Mouse (Mus musculus) heart, adult 2 months (tissue): ENCODE data around the gene Cd160. TPM values are rescaled to one million over a fixed set of nuclear protein-coding genes. Genes with fewer than 3 reads are reported as not detected.

Source experiments
- DNase-seq, 2 experiments: peaks; one replicate each; pipeline ENCODE4 v3.0.0; 2021
- H3K27ac ChIP-seq: fragments of 200-600 bp; 2 replicates; pipeline ENCODE4 v1.8.1; 2022
- H3K27me3 ChIP-seq: fragments of 200-500 bp; 2 replicates; pipeline ENCODE4 v1.6.1; 2012; ENCODE audit warnings: mild to moderate bottlenecking, low read length, inconsistent platforms, mixed read lengths; ENCODE audit not compliant: control insufficient read depth, insufficient read depth
- H3K36me3 ChIP-seq: fragments of 200-500 bp; 2 replicates; pipeline ENCODE4 v1.6.1; 2012; ENCODE audit warnings: low read length, inconsistent platforms; ENCODE audit not compliant: control insufficient read depth, insufficient read depth
- H3K4me1 ChIP-seq: fragments of 200-500 bp; 2 replicates; pipeline ENCODE4 v1.6.1; 2011; ENCODE audit warnings: low read length; ENCODE audit not compliant: control insufficient read depth, insufficient read depth
- H3K4me3 ChIP-seq: fragments of 200-600 bp; 2 replicates; pipeline ENCODE4 v1.8.1; 2022
- H3K79me2 ChIP-seq: fragments of 200-500 bp; replicated peaks from 2 replicates; pipeline ENCODE4 v1.6.1; 2012; ENCODE audit warnings: mild to moderate bottlenecking, inconsistent platforms, low read length, moderate library complexity, mixed read lengths; ENCODE audit not compliant: control insufficient read depth, insufficient read depth
- H3K9ac ChIP-seq: fragments of 200-500 bp; 2 replicates; pipeline ENCODE4 v1.6.1; 2012; ENCODE audit warnings: low read depth, mild to moderate bottlenecking, control low read depth, inconsistent platforms, low read length, mixed read lengths
- CTCF ChIP-seq: fragments of 200-600 bp; IDR thresholded peaks from 2 replicates; pipeline ENCODE4 v1.8.1; 2022; ENCODE audit warnings: antibody characterized with exemption, mild to moderate bottlenecking, moderate library complexity
- EP300 ChIP-seq: fragments of 200-500 bp; IDR thresholded peaks from 2 replicates; pipeline ENCODE4 v1.6.1; 2011; ENCODE audit warnings: low read depth, low read length, control low read depth; ENCODE audit not compliant: insufficient read depth
- POLR2A ChIP-seq: fragments of 200-500 bp; IDR thresholded peaks from 2 replicates; pipeline ENCODE4 v1.6.1; 2011; ENCODE audit warnings: mild to moderate bottlenecking, low read depth, low read length, control low read depth; ENCODE audit not compliant: insufficient read depth
- WGBS: fragments of 180-500 bp; shearing (Covaris S2); methylation state at CpG from one replicate; pipeline ENCODE4 v1.1.7; 2018; 5-methylcytosine and 5-hydroxymethylcytosine counted together
- intact Hi-C: fragments of 180-260 bp; cut with DNase I; formaldehyde crosslinking; loops from one replicate; pipeline ENCODE4 v1.15.1; 2025
- polyA plus RNA-seq: library from polyadenylated mRNA; depleted of rRNA; stranded (reverse); fragments of >200 nt; gene quantifications from 2 replicates; pipeline ENCODE4 v1.2.3, GENCODE M21; 2012
- total RNA-seq, 2 experiments: library from RNA; stranded (reverse); gene quantifications; 2 replicates each; pipeline ENCODE4 v1.2.3; 2021

Gene Cd160
- total and polyA plus RNA-seq, 3 experiments, result 0.06 TPM; not detected in 2

GRCm38 (mm10) chr3:96824614-96825013, 4.5 kb downstream of the Cd160 start:
- DNase-seq, result no peak
- H3K27me3 ChIP-seq, result no peaks in the 10 kb centered on the region
- intact Hi-C loops, result no loop called here
- WGBS, result 84% methylated on average over 12 of the region's 12 CpGs
- H3K36me3 ChIP-seq, result no peaks in the 10 kb centered on the region
- H3K9ac ChIP-seq, result no peak overlapping the region
- no peak overlapping the region for H3K27ac ChIP-seq
- no peak overlapping the region for H3K4me3 ChIP-seq
- H3K79me2 ChIP-seq, result no peaks in the 10 kb centered on the region
- TF ChIP-seq CTCF, result no peak
- no peak for TF ChIP-seq EP300
- no peak for TF ChIP-seq POLR2A
- H3K4me1 ChIP-seq, result no peaks in the 10 kb centered on the region

GRCm38 (mm10) chr3:96823701-96824100, 5.5 kb downstream of the Cd160 start:
- 63% methylated on average over 3 of the region's 3 CpGs for WGBS
- no peak overlapping the region for H3K4me3 ChIP-seq
- no peak overlapping the region for H3K9ac ChIP-seq
- intact Hi-C loops, result no loop called here
- no peaks in the 10 kb centered on the region for H3K36me3 ChIP-seq
- H3K4me1 ChIP-seq, result no peaks in the 10 kb centered on the region
- TF ChIP-seq POLR2A, result no peak
- no peak for TF ChIP-seq EP300
- TF ChIP-seq CTCF, result no peak
- no peak for DNase-seq
- no peak overlapping the region for H3K27ac ChIP-seq
- no peaks in the 10 kb centered on the region for H3K27me3 ChIP-seq
- no peaks in the 10 kb centered on the region for H3K79me2 ChIP-seq

- Histone ChIP-seq H3K36me3 (no peaks in the 10 kb centered on the region), H3K4me1 (no peaks in the 10 kb centered on the region), H3K27me3 (no peaks in the 10 kb centered on the region), H3K9ac (no peak overlapping the region), H3K27ac (no peak overlapping the region), H3K79me2 (no peaks in the 10 kb centered on the region), H3K4me3 (no peak overlapping the region)
- TF ChIP-seq POLR2A (no peak), EP300 (no peak), CTCF (no peak)
- no peak for DNase-seq
- intact Hi-C loops, result no loop called here
- 85% methylated on average over 4 of the region's 4 CpGs for WGBS
These were observed 7.6 kb downstream of the Cd160 start for GRCm38 (mm10) chr3:96821581-96821980.

GRCm38 (mm10) chr3:96820116-96820915, 8.8 kb downstream of the Cd160 start:
- WGBS, result 68% methylated on average over 6 of the region's 6 CpGs
- TF ChIP-seq CTCF (no peak), POLR2A (no peak), EP300 (no peak)
- Histone ChIP-seq H3K36me3 (no peaks in the 10 kb centered on the region), H3K4me3 (no peak overlapping the region), H3K27me3 (no peaks in the 10 kb centered on the region), H3K9ac (no peak overlapping the region), H3K27ac (no peak overlapping the region), H3K79me2 (no peaks in the 10 kb centered on the region), H3K4me1 (no peaks in the 10 kb centered on the region)
- intact Hi-C loops, result no loop called here
- DNase-seq, result no peak

- no peaks in the 10 kb centered on the region for H3K27me3 ChIP-seq
- no peak overlapping the region for H3K4me3 ChIP-seq
- DNase-seq, result no peak
- no peak overlapping the region for H3K27ac ChIP-seq
- H3K79me2 ChIP-seq, result no peaks in the 10 kb centered on the region
- TF ChIP-seq EP300, result no peak
- WGBS, result 67% methylated on average over 6 of the region's 6 CpGs
- H3K9ac ChIP-seq, result no peak overlapping the region
- no peaks in the 10 kb centered on the region for H3K4me1 ChIP-seq
- H3K36me3 ChIP-seq, result no peaks in the 10 kb centered on the region
- intact Hi-C loops, result loop anchor here (5.0 kb wide), 2 partner anchors 87 to 88 kb away; partner anchors contain the start of genes Gja5, Polr3c and Rnf115
These were observed 14.8 kb downstream of the Cd160 start for GRCm38 (mm10) chr3:96814342-96814741.

GRCm38 (mm10) chr3:96813591-96814244, 15.4 kb downstream of the Cd160 start:
- H3K79me2 ChIP-seq, result no peaks in the 10 kb centered on the region
- H3K4me3 ChIP-seq, result no peak overlapping the region
- intact Hi-C loops, result loop anchor here (5.0 kb wide), 2 partner anchors 86 to 89 kb away; partner anchors contain the start of genes Gja5, Polr3c and Rnf115
- WGBS, result 43% methylated on average over 7 of the region's 7 CpGs
- no peaks in the 10 kb centered on the region for H3K36me3 ChIP-seq
- H3K4me1 ChIP-seq, result no peaks in the 10 kb centered on the region
- no peak overlapping the region for H3K27ac ChIP-seq
- no peak overlapping the region for H3K9ac ChIP-seq
- TF ChIP-seq CTCF, result no peak
- no peak for TF ChIP-seq EP300
- TF ChIP-seq POLR2A, result no peak
- DNase-seq, result no peak
- H3K27me3 ChIP-seq, result no peaks in the 10 kb centered on the region
